Mouse (Mus musculus) 3T3-L1 (cell line): Measurements from ENCODE around the gene Frmd5.
"Not testable (repeated sequence)": the region's sequence is repeated elsewhere in the genome, so short reads cannot be mapped to it uniquely, and the experiment has no call there.

Experiments used
- DNase-seq: peaks from one replicate; pipeline ENCODE4 v3.0.0-alpha.2; 2015; ENCODE audit warnings: low read depth, low spot score

The Frmd5 gene

DNA sequence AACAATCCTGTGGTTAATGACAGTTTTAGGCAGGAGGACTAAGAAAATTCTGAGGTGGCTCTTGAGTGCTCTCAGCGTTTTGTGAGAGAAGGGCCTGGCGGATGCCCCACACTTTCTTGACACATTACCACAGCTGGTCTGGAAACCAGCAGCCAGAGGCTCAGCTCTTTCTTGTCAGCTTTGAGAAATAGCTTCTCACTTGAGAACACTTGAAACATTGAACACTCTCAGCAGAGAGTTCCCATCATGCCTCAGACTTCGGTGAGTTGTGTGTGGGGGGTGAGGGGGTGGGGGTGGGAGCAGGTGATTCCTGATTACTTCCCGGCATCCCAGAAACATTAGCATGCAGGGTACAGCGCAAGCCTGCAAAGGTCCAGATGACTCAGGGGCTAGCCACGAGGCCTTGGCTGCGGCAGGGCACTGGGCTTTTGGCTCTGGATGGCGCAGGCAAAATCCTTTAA, 231.1 kb downstream of the Frmd5 start:
- DNase-seq = peak; percentile 73

- DNase-seq = no peak
Measured at GRCm38 (mm10) chr2:121574066-121574630, 232.7 kb downstream of the Frmd5 start.

DNA sequence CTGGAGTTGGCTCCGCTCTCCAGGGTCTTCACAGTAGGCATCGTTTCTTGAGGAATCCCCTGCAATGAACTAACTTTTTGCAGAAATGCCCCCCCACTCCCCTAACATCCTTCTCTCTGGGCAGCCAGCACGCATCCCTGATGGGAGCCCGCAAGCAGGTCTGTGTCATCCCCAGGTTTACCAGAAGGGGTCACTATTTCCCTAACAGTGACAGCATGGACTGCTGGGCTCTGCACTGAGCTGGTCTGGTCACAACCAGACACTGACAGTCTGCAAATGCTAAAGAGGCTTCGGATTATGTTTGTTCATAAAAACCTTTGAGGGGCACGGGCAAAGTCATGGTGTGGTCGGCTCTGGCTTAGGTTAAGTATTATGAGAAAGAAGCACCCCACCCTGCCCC, 235.1 kb downstream of the Frmd5 start:
- DNase-seq = peak; percentile 92

- DNase-seq = no peak
Measured at GRCm38 (mm10) chr2:121570999-121571655, 235.8 kb downstream of the Frmd5 start.

DNA sequence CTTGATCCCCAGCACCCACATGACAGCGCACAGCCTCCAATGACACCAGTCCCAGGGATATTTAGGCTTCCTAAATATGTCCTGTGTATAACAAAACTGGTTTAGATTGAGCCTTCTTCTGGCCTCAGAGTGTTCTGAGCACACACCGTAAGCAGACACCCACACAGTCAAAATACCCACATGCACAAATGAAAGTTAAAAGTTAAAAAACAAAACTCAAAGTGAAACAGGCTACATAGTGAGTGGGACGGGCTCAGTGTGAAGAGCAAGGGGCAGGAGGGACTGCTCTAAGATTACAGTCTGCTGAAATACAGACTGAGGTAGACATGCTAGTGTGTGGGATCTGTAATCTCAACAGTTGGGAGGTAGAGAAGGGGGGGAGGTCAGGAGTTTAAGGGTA, 236.8 kb downstream of the Frmd5 start:
- DNase-seq = no peak

GRCm38 (mm10) chr2:121565911-121566310, 241.0 kb downstream of the Frmd5 start:
- DNase-seq = no peak

DNA sequence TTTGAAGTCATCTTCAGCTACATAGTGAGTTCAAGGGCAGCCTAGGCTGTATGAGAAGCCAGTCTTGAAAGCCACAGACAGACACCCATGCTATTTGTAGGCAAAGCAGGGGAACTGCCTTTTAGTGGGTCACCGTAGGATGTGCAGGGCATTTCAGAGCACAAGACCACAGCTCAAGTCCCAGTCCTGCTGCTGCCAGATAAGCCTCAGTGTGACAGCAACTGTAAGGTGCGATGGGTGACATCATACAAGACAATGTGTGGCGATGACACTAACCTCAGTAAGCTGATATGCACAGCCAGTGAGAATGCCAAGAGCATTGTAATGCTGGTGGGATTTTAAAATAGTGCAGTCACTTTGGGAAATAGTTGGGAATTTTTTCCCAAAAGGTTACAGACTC, 243.8 kb downstream of the Frmd5 start:
- DNase-seq = peak; percentile 34

DNA sequence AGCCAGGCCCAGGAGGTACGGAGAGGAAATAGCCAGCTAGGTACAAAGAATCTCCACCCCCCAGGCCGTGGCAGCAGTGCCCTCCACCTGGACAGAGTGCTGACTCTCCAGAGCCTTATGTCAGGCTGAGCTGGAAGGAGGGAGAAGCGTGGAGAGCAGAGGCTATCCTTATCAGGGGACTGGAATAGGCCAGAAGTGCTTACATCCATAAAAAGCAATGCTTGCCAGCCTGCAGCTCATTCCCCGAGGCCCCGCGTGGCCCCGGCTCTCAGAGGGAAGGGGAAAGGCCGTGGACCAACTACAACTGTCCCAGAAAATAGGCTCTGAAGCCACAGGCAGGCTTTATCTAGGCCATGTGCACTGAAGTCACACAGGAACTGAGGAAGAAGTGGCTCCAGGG, 255.6 kb downstream of the Frmd5 start:
- DNase-seq = no peak

DNA sequence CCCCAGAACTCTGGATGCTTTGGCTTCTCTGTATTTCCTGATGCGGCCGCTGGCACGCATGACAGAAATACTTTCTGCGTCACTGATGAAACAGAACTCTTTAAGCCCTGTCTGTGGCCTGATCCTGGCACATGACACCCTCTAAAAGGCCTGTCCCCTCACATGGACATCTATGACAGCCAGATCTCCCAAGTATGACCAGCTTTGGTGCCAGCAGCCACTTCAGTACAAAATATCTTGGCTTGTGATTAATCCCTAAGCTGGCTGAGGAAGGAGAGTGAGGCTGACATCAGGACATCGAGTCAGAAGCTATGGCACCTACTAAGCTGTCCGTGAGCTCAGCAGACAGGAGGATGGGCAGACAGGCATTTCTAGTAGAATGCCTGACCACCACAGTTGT, 257.3 kb downstream of the Frmd5 start:
- no peak for DNase-seq

DNA sequence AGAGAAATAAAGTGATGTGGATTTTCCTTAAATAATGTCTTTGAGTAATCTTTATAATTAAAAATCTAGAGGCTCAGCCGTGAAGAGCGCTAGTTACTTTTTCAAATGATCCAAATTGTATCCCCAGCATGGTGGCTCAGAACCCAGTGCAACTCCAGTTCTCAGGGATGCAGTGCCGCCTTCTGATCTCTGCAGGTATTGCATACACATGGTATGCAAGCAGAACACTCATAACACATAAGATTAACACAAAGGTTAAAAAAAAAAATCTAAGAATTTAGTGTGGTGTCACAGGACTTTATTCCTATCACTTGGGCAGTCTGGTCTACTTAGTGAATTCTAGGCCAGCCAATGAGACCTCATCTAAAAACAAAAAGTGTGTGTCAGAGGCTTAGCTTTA, 262.1 kb downstream of the Frmd5 start:
- no peak for DNase-seq

DNA sequence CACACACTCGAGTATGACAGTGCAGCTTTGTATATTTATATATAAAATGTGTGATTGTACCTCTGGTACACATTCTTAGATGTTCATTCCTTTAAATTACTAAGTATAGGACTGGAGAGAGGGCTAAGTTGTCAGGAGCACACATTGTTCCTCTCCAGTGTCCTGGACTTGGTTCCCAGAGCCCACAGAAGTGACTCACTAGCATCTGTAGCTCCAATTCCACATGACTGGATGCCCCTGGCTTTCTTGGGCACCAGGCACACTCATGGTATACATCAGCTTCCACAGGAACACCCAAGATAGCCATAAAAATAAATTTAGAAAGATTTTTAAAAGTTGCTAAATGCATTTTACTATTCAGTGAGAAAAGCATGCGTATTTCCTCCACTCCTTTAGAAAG, 281.8 kb downstream of the Frmd5 start:
- no peak for DNase-seq

GRCm38 (mm10) chr2:121522830-121523229, 284.1 kb downstream of the Frmd5 start:
- DNase-seq = not testable (repeated sequence)

GRCm38 (mm10) chr2:121522006-121522405, 284.9 kb downstream of the Frmd5 start:
- DNase-seq = no peak

DNA sequence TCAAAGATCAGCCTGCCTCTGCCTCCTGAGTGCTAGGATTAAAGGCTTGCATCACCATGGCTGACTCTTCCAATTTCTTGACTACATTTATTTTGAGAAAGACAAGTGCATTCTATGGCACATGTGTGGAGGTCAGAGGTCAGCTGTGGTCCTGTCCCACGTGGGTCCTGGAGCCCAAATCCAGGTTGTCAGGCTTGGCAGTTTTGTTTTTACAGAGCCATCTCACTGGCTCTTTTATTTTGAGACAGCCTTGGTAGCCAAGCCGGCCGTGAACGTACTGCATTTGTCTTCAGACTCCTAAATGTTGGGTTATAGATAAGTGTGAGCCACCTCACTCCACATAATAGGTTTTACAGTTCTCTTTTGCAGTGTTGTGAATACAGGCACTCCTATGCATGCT, 288.2 kb downstream of the Frmd5 start:
- DNase-seq = not testable (repeated sequence)

DNA sequence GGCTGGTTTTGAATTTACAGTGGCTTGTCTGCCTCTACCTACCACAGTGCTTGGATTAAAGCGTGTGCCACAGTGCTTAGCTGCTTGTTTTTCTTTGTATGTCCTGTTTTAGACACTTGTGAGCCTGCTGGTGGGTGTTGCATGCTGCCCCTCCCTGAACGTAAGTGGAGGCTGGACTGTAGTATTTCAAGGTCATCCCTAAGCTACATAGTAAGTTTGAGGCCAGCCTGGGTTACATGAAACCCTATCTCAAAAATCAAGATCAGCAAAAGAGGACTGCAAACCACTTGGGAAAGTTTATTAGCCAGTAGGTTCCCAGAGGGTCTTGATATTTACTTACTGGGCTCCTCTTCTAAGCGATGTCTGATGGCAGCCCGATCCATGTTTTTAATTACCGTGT, 288.8 kb downstream of the Frmd5 start:
- no peak for DNase-seq

GRCm38 (mm10) chr2:121514211-121514610, 292.7 kb downstream of the Frmd5 start:
- DNase-seq = no peak

GRCm38 (mm10) chr2:121512991-121513765, 293.7 kb downstream of the Frmd5 start:
- not testable (repeated sequence) for DNase-seq

- DNase-seq = no peak
Measured at GRCm38 (mm10) chr2:121511401-121511800, 295.5 kb downstream of the Frmd5 start.

DNA sequence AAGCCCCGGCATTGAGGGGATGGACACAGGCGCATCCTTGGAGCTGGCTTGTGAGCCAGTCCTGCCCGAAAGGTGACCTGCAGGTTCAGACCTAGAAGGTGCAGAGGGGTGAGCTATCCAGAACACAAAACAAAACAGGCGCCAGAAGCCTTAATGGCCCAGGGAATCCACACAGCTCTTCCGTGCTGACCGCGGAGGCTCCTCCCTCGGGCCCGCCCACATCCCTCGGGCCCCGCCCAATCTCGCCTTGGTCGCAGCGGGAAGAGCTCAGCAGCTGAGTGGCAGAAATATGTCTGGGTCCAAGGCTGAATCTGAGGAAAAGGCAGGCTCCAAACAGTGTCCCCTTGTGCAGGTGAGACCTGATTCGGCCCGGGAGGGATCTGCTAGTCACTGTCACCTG, 297.3 kb downstream of the Frmd5 start:
- peak; percentile 52 for DNase-seq

GRCm38 (mm10) chr2:121507951-121508330, 298.9 kb downstream of the Frmd5 start:
- no peak for DNase-seq

GRCm38 (mm10) chr2:121507173-121507950, 299.5 kb downstream of the Frmd5 start:
- DNase-seq = peak; percentile 15
